Mouse (Mus musculus) MEL-GATA-1-ER (cell line): ENCODE results near the gene Pkd1.

Experiments
- DNase-seq: peaks from one replicate; pipeline ENCODE4 v3.0.0-alpha.2; 2012; ENCODE audit warnings: low read depth; ENCODE audit errors: extremely low read depth

The Pkd1 gene

DNA sequence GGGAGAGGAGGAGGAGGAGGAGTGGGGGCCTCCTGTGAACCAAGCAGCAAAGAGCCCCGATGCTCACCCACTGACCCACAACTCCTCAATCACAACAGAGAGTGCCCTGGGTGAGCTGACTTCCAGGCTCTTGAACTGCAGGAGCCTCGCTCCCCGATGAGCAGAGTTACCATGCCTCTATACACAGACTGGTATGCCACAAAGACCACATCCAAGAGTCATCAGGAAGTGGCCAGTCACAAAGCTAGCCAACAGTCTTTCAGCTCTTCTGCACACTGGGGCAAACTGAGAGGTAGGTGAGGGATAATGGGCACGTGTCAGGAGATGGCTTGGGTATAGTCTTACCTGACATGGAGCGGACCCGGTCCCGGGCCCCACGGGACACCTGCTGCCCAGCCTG lies 54.3 kb downstream of the Pkd1 start:
- DNase-seq, result no peak

DNA sequence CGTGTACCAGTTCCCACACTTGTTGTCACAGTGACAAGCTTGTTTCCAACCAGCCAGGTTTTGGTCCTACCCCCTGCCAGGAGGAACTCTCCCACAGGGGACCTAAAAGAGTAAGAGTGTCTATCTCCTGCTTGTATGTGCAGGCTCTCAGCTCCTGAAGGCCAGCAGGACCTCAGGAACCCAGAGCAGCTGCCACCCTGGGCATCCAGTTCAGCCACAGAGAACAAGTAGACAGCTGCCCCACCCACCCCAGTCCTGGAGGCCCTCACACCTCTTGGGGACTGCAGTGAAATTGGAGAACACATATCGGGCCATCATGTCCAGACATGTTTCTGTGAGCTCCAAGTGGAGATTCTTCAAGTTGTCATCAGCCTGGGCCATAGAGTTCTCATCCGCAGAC lies 54.9 kb downstream of the Pkd1 start:
- no peak for DNase-seq

DNA sequence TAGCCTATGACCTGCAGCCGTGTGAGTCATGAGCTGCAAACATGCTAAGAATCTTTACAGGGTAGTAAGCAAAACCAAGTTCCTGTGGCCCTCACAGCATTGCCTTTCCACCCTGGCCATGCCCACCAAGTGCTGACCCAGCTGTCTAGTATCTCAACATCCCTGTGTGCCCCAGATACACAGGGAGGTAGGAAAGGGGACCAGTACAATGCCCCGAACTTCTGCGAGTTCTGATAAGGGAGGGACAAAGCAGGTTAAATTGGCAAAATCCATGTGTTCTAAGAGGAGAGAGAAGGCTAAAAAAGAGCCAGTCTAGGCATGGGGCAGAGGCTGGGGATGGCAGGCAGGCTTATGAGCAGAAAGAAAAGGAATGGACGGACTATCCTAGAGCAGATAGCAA lies 58.7 kb downstream of the Pkd1 start:
- no peak for DNase-seq

DNA sequence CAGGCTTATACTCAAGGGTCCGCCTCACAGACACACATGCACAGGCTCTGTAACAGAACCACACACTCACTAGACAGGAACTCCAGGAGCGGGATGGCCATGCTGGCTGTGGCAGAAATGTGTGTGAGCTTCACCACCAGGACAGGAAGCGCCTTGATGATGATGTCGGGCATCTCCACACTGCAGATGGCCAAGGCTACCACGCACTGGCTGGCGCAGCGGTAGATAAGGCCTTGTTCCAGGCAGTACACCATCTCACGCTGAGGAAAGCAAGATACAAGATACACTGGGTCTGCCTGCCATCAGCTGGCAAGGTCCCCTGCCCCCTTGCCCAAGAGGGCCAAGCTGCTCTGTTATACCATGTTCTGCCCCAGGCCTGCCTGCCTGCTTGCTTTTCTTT lies 59.2 kb downstream of the Pkd1 start:
- DNase-seq, result no peak

DNA sequence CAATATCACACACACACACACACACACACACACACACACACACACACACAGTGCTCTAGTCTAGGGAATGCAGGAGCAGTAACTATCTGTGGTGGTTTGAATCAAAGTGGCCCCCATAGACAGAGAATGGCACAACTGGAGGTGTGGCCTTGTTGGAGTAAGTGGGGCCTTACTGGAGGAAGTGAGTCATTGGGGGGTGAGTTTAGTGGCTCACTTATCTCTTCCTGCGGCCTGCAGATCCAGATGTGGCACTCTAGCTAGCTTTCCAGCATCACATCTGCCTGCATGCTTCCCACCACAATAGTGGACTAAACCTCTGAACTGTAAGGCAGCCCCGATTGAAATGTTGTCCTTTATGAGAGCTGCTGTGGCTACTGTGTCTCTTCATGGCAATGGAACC lies 61.1 kb downstream of the Pkd1 start:
- DNase-seq, result no peak

DNA sequence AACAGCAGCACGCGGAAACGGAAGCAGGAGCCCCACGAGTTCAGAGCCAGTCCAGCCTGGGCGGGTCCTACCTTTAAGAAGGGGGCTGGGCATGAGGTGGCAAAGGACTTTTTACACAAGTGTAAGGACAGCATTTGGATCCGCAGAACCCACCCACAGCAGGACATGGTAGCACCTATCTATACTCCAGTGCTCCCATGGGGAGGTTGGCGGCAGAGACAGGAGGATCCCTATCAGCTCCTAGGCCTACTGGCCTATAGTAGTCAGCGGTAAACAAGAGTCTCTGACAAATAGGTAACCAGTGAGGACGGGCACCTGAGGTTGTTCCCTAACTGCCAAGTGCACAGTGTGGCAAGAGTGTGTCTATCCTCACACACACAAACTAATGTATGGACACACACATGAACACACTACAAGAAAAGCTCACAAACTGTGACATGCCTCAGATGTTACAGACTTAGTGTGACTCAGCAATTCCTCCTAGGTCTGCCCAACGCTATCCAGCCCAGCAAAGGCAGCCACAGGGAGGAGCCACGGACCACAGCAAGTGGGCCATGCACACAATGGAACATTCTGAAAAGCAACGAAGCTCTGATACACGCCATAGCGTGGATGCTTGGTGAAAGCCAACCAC lies 68.0 kb downstream of the Pkd1 start:
- peak; percentile 56 for DNase-seq

DNA sequence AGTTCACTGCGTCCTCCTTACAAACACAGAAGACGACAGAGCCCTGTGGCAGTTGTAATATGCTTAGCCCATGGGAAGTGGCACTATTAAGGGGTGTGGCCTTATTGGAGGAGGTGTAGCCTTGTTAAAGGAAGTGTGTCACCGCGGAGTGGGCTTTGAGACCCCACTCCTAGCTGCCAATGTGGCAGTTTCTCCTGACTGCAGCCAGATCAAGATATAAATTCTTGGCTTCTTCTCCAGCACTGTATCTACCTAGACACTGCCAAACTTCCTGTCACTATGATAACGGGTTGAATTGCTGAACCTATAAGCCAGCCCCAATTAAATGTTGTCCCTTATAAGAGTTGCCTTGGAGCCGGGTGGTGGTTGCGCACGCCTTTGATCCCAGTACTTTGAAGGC lies 75.8 kb downstream of the Pkd1 start:
- DNase-seq, result no peak

DNA sequence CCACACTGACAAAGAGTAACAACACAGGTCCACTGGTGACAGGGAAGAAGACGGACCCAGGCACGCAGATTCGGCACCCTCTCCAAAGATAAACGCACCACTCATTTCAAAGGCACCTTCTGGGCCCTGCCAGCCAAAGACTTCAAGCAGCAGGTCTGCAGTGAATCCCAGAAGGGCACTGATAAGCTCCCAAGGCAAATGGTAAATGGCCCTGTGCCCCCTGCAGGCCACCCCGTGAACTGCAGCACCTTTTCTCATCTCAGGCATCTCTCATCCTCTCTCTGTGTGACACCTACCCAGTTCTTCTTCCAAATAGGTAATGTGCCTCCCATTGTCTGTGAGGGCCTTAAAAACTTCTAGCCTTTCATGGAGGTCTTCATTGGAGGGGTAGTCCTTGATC lies 79.0 kb downstream of the Pkd1 start:
- DNase-seq, result peak; percentile 56

DNA sequence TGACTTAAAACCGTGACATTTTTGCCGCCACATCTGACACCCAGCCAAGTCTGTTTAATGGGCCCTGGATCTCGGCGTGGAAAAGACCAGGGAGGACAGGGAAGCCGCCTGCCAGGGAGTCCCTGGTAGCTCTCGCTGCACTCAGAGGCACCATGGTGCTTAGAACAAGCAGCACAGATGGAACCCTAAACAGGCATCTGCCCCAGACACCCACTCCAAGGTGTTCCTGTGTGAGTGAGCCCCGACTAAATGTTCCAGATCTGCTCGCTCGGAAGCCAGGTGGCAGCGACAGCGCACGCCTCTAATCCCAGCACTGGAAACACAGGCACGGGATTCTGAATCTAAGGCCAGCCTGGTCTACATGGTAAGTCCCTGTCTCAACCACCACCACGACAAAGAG lies 80.4 kb downstream of the Pkd1 start:
- no peak for DNase-seq

DNA sequence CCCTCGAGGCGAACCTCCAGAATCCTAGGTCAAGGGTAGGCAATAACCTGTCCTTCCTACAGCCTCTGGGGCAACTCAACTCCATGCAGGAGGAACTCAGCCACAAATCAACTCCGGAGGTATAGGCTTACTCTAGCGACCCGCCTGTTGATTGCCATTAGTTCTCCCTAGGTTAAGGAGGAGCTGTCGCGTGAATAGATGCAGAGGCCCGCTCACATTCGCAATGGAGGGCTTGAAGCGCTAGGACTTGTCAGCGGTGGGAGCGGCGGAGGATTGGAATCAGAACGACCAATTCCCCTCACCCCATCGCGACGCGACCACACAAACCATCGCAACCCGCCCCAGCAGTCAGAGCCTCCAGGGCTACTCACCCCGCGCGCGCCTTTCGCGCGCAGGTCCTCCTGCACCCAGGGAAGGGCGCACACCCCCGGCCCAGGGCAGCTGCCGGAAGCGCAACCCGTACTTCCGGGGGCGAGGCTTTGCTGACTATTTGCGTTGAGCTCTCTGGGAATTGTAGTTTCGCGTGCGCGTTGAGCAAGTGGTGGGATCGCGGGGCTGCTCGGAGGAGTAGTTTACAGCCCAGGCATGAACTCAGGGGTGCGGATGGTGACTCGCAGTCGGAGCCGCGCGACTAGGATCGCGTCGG lies 82.7 kb downstream of the Pkd1 start, which contains the start of the genes Tsc2 and Nthl1:
TSS of gene Tsc2 (minus strand) at position 464 of the 646 bp plus-strand sequence.
TSS of gene Nthl1 (plus strand) at position 514 of the 646 bp plus-strand sequence.
- DNase-seq, result peak; percentile 87

DNA sequence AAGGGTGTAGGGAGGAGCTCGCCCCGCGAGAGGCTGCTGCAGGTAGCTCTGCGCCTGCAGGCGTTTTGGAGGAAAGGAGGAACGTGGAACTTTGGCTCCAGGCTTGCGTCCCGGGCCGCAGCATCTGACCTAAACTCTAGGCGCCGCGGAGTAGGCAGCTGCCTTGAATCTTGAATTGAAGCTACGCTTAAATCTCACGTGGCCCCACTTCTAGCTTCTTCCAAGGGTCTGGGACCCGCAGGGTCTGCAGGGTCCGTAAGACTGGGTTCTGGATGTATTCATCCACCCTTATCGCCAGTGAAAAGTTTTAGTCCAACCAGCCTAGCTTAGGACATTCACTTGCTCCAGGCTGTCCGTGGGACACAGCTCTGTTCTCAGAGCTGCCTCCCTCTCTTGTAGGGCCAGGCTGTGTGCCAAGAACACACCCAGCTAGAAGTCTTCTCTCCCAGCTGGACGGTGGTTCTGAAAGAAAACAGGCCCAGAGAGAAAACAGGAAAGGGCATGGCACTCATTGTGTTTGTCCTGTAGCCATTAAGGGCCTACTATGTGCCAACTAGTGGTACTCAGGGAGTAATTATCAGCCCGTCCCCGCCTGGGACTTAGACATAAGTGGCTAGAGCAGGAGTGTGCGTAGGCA lies 83.3 kb downstream of the Pkd1 start:
- peak; percentile 40 for DNase-seq

DNA sequence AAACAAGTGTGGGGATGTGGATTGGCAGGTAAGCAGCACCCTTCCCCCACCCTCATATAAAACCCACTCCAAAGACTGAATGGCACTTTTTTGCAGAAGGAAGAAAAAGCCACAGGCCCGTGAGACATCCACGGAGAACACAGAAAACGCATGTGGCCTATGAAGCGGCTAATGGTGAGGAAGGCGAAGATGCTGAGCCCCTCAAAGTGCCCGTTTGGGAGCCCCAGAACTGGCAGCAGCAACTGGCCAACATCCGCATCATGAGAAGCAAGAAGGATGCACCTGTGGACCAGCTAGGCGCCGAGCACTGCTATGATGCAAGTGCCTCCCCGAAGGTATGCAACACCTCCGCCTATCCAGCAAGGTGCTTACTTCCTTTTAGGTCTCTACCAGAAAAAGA lies 84.2 kb downstream of the Pkd1 start:
- DNase-seq, result no peak

DNA sequence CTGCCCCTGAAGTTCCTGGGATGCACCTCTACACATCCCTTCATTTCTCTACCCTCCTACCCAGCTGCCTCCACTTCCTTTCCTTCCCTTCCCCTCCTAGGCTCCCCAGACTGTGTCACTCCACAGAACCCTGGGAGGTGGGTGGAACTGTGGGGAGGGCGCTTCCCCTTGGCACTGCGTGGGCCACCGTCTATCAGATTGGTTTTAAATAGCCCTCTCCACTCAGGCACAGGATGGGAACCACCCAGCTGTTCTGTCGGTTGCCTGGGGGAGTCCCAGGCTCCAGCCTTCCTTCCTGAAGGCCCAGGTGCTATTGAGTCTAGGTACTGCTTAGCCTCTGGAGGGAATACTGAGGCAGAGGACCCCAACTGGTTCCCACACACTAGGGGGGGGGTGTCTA lies 85.4 kb downstream of the Pkd1 start:
- DNase-seq, result no peak

DNA sequence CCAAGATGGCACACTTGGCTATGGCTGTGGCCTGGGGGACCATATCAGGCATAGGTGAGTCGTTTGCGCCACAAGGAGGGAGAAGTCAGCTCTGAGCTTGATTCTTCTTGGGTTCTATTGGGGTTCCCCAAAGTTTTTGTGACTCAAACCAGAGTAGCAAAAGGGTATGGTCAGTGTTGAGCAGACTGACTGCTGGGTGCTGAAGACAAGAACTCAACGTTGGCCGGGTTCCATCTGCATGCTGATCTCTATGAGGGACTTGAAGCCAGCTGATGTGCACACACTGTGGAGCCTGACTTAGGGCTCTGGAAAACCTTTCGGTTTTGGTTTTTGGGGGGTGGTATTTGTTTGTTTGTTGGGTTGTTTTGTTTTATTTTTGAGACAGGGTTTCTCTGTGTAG lies 86.1 kb downstream of the Pkd1 start:
- no peak for DNase-seq

DNA sequence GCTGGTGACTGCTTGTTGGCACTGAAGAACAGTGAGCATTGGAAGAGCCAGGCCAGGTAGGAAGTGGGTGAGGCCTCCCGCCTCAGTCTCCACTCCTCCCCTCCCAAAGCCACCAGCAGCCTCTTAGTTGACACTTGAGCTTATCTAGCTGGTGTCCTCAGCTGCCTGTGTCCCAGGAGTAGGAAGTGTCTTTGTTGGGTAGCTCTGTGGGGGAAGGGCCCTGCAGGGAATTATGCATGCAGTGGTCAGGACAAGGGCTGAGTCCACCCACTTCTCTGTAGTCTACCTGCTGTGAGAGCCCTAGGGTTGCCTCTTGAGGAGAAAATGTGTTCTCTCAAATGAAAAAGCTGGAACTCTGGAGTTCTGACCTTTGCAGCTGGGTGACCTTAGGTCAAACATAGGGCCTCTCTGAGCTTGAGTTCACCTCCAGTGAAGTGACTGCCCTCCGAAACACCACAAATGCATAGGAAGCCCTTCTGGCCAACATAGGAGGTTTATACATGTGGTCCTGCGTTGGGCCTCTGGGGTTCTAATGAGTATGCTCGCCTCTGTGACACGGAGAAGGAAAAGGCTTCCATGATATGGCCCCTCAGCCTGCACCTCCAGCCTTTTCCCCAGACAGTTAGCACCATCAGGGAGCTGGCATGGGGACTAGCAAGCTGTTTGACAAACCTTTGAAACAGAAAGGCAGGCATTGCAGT lies 87.3 kb downstream of the Pkd1 start:
- DNase-seq, result no peak

DNA sequence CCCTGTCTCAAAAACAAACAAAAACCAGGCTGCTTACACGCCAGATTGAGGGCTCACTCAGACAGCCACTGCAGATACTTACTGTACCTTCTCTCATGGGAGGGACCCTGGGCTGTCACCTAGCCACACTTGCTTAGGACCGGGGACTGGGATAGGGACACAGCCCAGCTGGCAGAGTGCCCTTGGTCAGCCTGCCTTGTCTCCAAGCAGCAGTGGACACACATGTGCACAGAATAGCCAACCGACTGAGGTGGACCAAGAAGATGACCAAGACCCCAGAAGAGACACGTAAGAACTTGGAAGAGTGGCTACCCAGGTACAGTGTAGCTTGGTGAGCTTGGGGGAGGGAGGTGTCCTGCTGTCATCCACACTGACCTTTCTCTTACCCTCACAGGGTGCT lies 88.6 kb downstream of the Pkd1 start:
- DNase-seq, result no peak

DNA sequence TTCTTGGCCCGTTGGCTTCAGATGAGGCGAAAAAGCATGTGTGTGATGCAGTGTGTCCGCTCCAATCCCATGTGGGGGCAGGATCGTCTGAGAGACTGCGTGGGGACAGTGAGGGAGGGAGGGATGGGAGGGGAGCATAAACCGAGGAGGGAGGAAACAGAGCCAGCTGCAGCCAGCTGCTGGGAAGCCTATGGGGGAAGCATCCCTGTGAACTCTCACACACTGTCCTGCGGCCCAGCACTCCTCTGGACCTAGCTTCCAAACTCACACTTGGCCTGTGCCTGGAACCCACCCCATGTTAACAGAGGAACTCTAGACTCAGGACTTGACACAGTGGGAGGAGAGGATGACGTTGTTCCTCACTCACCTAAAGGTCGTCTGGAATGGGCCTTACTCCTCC lies 89.2 kb downstream of the Pkd1 start:
- no peak for DNase-seq

DNA sequence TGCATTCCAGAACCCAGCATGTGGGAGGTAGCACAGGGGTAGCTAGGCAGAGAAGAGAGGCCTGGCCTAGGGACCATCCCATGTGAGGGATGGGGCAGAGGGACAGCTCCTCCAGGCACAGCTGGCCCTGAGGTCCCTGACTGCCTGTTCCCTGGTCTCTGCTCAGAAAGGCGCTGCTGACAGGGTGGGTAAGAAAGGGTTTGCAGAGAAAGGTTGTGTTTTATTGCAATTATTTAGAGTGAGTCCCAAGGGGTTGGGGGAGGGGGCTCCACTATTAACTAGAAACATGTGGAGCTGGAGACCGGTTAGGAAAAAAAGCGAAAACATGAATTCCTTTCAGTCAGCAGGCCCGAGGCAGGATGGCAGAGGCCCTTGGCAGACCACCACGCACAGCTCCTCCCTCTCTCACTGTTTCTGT lies 89.9 kb downstream of the Pkd1 start:
- no peak for DNase-seq

DNA sequence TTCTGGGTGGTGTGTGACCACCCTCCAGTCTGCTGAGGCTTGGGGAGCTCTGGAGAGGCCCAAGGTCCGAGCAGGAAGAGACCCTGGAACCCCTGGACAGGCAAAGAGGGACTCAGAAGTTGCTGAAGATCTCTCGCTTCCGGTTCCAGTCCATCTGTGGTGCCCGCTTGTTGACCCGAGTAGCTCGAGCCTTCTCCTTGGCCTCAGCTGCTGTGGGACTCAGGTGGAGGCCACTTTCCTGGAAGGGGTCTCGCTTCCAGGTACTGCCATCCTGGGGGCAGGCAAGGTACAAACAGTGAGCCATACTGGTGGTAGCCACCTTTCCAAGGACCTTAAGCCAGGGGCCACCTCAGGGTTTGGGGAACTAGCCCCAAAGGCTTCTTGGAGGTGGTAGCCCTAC lies 90.5 kb downstream of the Pkd1 start:
- DNase-seq, result no peak

DNA sequence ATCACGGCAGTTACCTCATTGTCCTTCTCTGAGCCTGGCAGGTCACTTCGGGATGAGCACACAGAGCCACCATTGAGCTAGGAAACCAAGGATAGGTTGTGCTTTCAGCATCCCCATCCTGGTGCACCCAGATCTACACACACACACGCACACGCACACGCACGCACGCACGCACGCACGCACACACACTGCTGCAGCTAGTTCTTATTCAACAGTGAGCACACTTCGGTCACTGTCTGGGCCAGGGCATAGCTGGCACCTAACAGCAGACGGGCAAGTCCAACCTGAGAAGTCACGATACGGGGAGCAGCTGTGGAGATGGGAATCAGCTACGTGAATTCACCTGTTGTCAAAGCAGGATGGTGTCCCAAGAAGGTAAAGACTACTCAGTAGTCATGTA lies 90.9 kb downstream of the Pkd1 start:
- no peak for DNase-seq

DNA sequence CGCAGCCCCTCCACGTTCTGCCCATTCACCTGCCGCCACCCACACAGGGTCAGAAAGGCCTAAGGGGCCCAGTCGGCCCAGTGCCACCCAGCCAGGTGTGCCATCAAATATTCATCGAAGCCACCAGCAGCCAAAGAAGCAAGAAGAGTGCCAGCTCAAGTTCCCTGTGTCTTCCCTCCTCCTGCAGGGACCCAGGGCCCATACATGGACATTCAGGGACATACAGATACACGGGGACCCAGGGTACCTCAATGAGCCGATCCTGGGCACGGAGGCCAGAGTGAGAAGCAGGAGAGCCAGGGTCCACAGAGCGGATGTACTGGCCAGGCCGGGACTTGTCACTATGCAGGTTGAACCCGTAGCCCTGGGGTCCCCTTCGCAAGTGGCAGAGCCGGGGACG lies 92.3 kb downstream of the Pkd1 start:
- no peak for DNase-seq

DNA sequence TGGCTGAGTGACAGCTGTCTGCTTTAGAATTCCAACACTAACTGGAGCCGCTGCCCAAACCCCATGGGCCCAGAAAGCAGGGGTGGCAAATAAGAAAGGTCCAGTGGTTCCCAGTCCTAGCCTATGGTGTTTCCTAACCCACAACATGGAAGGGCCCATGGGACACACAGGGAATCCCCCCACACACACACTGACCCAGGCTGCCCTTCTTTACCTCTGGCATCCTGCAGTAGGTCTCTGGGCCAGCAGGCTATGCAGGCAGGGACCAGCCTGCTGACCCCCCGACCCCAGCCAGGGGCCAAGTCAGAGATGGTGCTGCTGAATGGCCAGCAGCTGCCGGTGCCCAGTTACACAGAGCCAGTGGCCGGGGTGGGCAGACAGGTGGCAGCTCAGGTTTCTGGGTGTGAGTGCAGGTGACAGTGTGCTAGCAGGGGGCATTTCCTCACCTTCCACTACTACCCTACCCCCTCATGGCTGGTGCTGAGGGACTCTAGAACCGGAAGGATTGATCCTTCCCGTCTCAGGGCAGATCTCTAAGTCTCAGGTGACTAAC lies 93.2 kb downstream of the Pkd1 start:
- no peak for DNase-seq
